Mouse (Mus musculus) hindbrain, embryonic 14.5 days (tissue): ENCODE results near the gene Ptges. TPM values are rescaled to one million over a fixed set of nuclear protein-coding genes. Genes with fewer than 3 reads are reported as not detected.

Source experiments
- ATAC-seq: fragments of 200-750 bp; cut with Nextera tagmentation; 2 replicates; pipeline ENCODE4 v1.8.0; 2017; ENCODE audit warnings: moderate number of reproducible peaks, mild to moderate bottlenecking, moderate TSS enrichment, moderate library complexity; ENCODE audit not compliant: low FRiP score
- DNase-seq: peaks from one replicate; pipeline ENCODE4 v3.0.0-alpha.2; 2015; ENCODE audit warnings: low spot score
- H3K27ac ChIP-seq: fragments of 300-500 bp; sonication (generic); 2 replicates; pipeline ENCODE4 v1.5.1; 2014; ENCODE audit warnings: mild to moderate bottlenecking, moderate library complexity
- H3K27me3 ChIP-seq: fragments of 300-500 bp; sonication (generic); 2 replicates; pipeline ENCODE4 v1.6.1; 2014; ENCODE audit warnings: mild to moderate bottlenecking, low read length, mixed read lengths; ENCODE audit not compliant: control insufficient read depth, insufficient read depth
- H3K36me3 ChIP-seq: fragments of 300-500 bp; sonication (generic); replicated peaks from 2 replicates; pipeline ENCODE4 v1.6.1; 2014; ENCODE audit not compliant: control insufficient read depth, insufficient read depth
- H3K4me1 ChIP-seq: fragments of 300-500 bp; sonication (generic); replicated peaks from 2 replicates; pipeline ENCODE4 v1.6.1; 2014; ENCODE audit warnings: antibody characterized with exemption, low read length, mixed read lengths; ENCODE audit not compliant: control insufficient read depth, insufficient read depth
- H3K4me2 ChIP-seq: fragments of 300-500 bp; sonication (generic); replicated peaks from 2 replicates; pipeline ENCODE4 v1.6.1; 2014; ENCODE audit warnings: mild to moderate bottlenecking, moderate library complexity
- H3K4me3 ChIP-seq: fragments of 300-500 bp; sonication (generic); replicated peaks from 2 replicates; pipeline ENCODE4 v1.5.1; 2014; ENCODE audit warnings: mild to moderate bottlenecking, low read length
- H3K9ac ChIP-seq: fragments of 300-500 bp; sonication (generic); 2 replicates; pipeline ENCODE4 v1.6.1; 2014
- H3K9me3 ChIP-seq: fragments of 300-500 bp; sonication (generic); 2 replicates; pipeline ENCODE4 v1.6.1; 2016; ENCODE audit warnings: low read length; ENCODE audit not compliant: control insufficient read depth
- WGBS: fragments of 180-500 bp; shearing (Covaris S2); extraction: QIAGEN DNeasy Blood & Tissue Kit; methylation state at CpG from one replicate; pipeline ENCODE4 v1.1.7; 2014; 5-methylcytosine and 5-hydroxymethylcytosine counted together
- polyA plus RNA-seq: library from polyadenylated mRNA; unstranded; fragments of >200 nt; fragmentation: Nextera tagmentation; extraction: Ambion mirVana; gene quantifications from 2 replicates; pipeline ENCODE4 v1.2.1, GENCODE M21; 2014

Ptges gene
- polyA plus RNA-seq: 3.7 and 4.1 TPM in 2 replicates

- Histone ChIP-seq H3K4me3 (peak within 1 kb of the TSS; percentile 26), H3K27ac (peak within 1 kb of the TSS; percentile 60), H3K27me3 (no peaks in the 10 kb centered on the region), H3K9me3 (no peaks in the 10 kb centered on the region), H3K4me1 (0 out of 2 replicates have a peak, but pooled peaks cover 5% of the 10 kb centered on the region), H3K9ac (peak within 1 kb of the TSS; percentile 66), H3K36me3 (no peaks in the 10 kb centered on the region), H3K4me2 (peak within 1 kb of the TSS; percentile 59)
- DNase-seq: peak; percentile 79
- 3% methylated on average over 23 of the region's 23 CpGs for WGBS
- ATAC-seq: peak; percentile 79
These were observed at the start of gene Ptges for GRCm38 (mm10) chr2:30929483-30930045. Ptges (minus strand) TSS chr2:30929863.

DNA sequence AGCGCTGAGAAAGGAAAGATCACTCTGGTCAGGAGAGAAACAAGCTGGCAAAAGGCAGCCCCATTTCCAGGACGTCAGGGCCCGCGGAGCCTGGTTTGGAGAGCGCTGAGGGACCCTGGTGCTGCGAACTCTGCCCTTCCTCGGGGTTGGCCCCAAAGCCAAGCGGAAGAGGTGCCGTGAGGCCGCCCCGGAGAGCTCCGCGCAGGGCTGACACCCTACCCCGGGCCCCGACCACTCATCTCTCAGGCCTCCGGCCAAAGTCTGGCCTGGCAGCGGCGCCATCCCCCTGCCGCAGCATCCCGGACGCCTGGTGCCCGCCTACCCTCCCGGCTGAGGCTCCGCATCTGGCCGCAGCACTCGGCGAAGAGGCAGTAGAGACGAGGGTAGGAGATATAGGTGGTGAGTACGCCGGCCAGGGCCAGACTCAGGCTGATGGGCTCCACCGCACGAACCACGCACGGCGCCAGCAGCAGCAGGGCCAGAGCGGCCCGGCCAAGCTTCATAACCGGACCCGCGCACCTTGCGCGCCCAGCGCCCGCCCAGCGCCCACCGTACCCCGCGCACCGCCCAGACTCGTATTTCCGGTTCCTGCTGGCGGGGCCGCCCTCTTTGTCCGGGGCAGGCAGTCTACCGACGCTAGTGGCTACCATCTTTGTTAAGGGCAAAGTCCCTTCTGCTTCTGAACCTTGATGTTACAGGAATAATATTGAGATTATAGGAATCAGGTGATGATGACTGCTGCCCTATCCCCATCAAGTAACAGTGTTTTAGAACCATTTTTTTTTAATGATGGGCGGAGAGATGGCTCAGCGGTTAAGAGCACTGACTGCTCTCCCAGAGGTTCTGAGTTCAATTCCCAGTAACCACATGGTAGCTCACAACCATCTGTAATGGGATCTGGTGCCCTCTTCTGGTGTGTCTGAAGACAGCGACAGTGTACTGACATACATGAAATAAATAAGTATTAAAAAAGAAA, 38.0 kb upstream of the Ptges start, which contains the start of gene Tor1a:
Gene Tor1a (minus strand): TSS at position 582 of the 976 bp plus-strand sequence.
- WGBS: 2% methylated on average over 47 of the region's 59 CpGs
- Histone ChIP-seq H3K9me3 (no peaks in the 10 kb centered on the region), H3K9ac (peak within 1 kb of the TSS; percentile 96), H3K36me3 (peaks cover 41% of the 10 kb centered on the region), H3K27ac (peak within 1 kb of the TSS; percentile 76), H3K4me3 (peak within 1 kb of the TSS; percentile 98), H3K4me2 (peak within 1 kb of the TSS; percentile 90), H3K27me3 (no peaks in the 10 kb centered on the region), H3K4me1 (peaks cover 16% of the 10 kb centered on the region)
- peak; percentile 95 for ATAC-seq
- peak; percentile 93 for DNase-seq

DNA sequence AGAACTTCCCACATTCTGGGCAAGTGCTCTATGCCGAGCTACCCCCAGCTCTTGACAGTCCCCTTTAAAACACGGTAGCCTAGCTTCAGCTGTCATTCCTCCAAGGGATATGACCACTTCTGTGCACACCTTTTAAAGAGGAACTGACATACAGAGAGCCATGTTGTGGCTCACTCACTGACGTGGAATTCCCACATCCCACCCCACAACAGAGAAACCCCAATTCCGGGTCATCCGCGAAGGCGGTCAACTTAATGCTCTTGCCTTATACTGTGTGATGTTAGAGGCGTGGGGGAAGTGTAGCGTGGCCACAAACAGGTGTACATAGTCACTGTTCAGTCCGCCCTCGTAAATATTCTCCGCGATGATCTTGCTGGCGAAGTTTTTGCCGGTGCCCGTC, 37.2 kb upstream of the Ptges start:
- Histone ChIP-seq H3K4me2 (peak overlapping the region; percentile 90), H3K36me3 (peaks cover 45% of the 10 kb centered on the region), H3K27ac (no peak overlapping the region), H3K27me3 (no peaks in the 10 kb centered on the region), H3K4me3 (peak overlapping the region; percentile 98), H3K4me1 (peaks cover 16% of the 10 kb centered on the region), H3K9ac (peak overlapping the region; percentile 96), H3K9me3 (no peaks in the 10 kb centered on the region)
- no peak for ATAC-seq
- DNase-seq: no peak
- 26% methylated on average over 16 of the region's 16 CpGs for WGBS

DNA sequence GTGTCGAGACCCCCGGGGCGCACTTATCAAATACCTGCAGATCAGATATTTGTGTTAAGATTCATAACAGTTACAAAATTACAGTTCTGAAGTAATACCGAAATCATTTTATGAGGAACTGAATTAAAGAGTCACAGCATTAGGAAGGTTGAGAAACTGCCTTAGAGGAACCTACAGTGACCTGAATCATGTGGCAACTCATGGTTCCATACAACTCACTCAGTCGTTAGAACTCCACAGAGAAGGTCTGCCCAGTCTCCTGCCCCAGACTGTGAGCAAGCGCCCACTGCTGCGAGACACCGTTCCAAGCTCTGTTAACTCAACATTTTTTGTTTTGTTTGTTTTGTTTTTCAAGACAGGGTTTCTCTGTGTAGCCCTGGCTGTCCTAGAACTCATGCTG, 36.0 kb upstream of the Ptges start:
- 0 out of 2 replicates have a peak overlapping the region, but pooled peaks have one; percentile 90 for H3K4me2 ChIP-seq

GRCm38 (mm10) chr2:30962570-30963254, 33.0 kb upstream of the Ptges start:
- Histone ChIP-seq H3K36me3 (peaks cover 83% of the 10 kb centered on the region), H3K4me1 (peaks cover 16% of the 10 kb centered on the region), H3K27me3 (no peaks in the 10 kb centered on the region), H3K4me3 (no peak overlapping the region), H3K4me2 (no peak overlapping the region), H3K9ac (no peak overlapping the region), H3K9me3 (no peaks in the 10 kb centered on the region), H3K27ac (no peak overlapping the region)
- ATAC-seq (no peak), DNase-seq (no peak)
- 91% methylated on average over 11 of the region's 11 CpGs for WGBS

More for the DNA sequence above, 36.0 kb upstream of the Ptges start:
- 93% methylated on average over 8 of the region's 8 CpGs for WGBS
- H3K36me3 ChIP-seq: peaks cover 54% of the 10 kb centered on the region
- no peaks in the 10 kb centered on the region for H3K27me3 ChIP-seq
- H3K9ac ChIP-seq: no peak overlapping the region
- H3K4me1 ChIP-seq: peaks cover 16% of the 10 kb centered on the region
- no peak for ATAC-seq
- no peak overlapping the region for H3K27ac ChIP-seq
- no peak for DNase-seq
- no peaks in the 10 kb centered on the region for H3K9me3 ChIP-seq
- no peak overlapping the region for H3K4me3 ChIP-seq

GRCm38 (mm10) chr2:30959856-30960255, 30.2 kb upstream of the Ptges start:
- 47% methylated on average over 5 of the region's 5 CpGs for whole genome bisulfite sequencing
- Histone ChIP-seq H3K4me2 (no peak overlapping the region), H3K27ac (no peak overlapping the region)

DNA sequence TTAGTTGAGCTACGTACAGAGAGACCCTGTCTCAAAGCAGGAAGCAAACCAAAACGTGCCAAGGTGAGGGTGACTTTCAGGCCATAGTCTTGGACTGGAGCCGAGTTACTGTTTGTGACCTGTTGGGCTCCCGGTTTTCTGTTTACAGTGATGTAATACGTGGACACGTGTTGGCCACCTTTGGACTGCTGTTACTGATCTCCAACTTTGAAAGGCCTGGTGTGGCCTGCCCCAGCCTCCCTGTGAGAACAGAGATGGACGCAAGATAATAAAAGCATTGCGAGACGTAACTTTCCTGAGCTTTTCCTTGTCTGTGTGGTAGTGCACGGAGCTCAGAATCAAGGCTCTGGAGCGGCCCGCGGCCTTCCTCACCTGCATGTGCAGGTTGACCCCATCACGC, 29.1 kb upstream of the Ptges start:
- Histone ChIP-seq H3K4me2 (no peak overlapping the region), H3K9ac (no peak overlapping the region), H3K4me1 (peaks cover 13% of the 10 kb centered on the region), H3K4me3 (no peak overlapping the region), H3K9me3 (no peaks in the 10 kb centered on the region), H3K27ac (no peak overlapping the region), H3K27me3 (no peaks in the 10 kb centered on the region), H3K36me3 (peaks cover 90% of the 10 kb centered on the region)
- WGBS: 92% methylated on average over 14 of the region's 14 CpGs
- ATAC-seq (no peak), DNase-seq (no peak)

More at GRCm38 (mm10) chr2:30959856-30960255, 30.2 kb upstream of the Ptges start:
- DNase-seq (no peak), ATAC-seq (no peak)
- H3K9me3 ChIP-seq: no peaks in the 10 kb centered on the region
- no peak overlapping the region for H3K9ac ChIP-seq
- no peaks in the 10 kb centered on the region for H3K27me3 ChIP-seq
- H3K36me3 ChIP-seq: peaks cover 99% of the 10 kb centered on the region
- peaks cover 2% of the 10 kb centered on the region; the same call in 1 of the 2 replicates for H3K4me1 ChIP-seq
- H3K4me3 ChIP-seq: no peak overlapping the region

DNA sequence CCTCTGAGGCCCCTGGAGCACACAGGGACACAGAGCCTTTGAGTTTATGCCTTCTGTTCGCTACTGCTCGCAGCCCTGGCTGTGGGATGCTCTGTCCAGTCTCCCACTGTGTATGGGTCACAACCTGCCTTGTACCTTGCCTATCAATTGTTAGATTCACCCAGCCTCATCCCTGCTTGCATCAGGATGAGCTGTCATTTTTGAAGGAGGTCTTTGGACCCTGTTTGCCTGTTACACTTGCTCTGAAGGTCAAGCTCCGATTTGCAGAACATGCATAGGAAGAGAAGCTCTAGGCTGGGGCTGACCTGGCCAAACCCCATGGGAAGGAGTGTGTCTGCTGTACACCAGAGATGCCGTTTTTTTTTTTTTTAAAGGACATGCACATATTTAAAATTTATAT, 27.8 kb upstream of the Ptges start:
- 77% methylated on average over 4 of the region's 4 CpGs for WGBS
- Histone ChIP-seq H3K4me3 (no peak overlapping the region), H3K9me3 (no peaks in the 10 kb centered on the region), H3K9ac (no peak overlapping the region), H3K4me2 (no peak overlapping the region), H3K27me3 (no peaks in the 10 kb centered on the region), H3K27ac (no peak overlapping the region), H3K4me1 (peaks cover 17% of the 10 kb centered on the region), H3K36me3 (peaks cover 78% of the 10 kb centered on the region)
- ATAC-seq (no peak), DNase-seq (no peak)

- Histone ChIP-seq H3K4me3 (no peak overlapping the region), H3K9ac (no peak overlapping the region)
These were observed 25.1 kb upstream of the Ptges start for GRCm38 (mm10) chr2:30954797-30955196.

More at GRCm38 (mm10) chr2:30954797-30955196, 25.1 kb upstream of the Ptges start:
- Histone ChIP-seq H3K4me1 (peaks cover 17% of the 10 kb centered on the region), H3K27ac (no peak overlapping the region), H3K9me3 (no peaks in the 10 kb centered on the region), H3K36me3 (peaks cover 51% of the 10 kb centered on the region), H3K4me2 (peak overlapping the region; percentile 91; the same call in 1 of the 2 replicates), H3K27me3 (no peaks in the 10 kb centered on the region)
- 83% methylated on average over 6 of the region's 6 CpGs for WGBS
- DNase-seq (no peak), ATAC-seq (no peak)
